Mouse (Mus musculus) erythroblast, embryonic 14.5 days (primary cell): ENCODE results near the gene Ikzf4.

ENCODE experiments used
- GATA1 ChIP-seq: IDR thresholded peaks from 2 replicates; pipeline ENCODE4 v1.6.1; 2012; ENCODE audit warnings: low read length, inconsistent platforms, mixed read lengths
- TAL1 ChIP-seq: IDR thresholded peaks from 3 replicates; pipeline ENCODE4 v1.6.1; 2012; ENCODE audit warnings: low read length, inconsistent platforms, mixed read lengths

GRCm38 (mm10) chr10:128598476-128598875 lies 47.3 kb downstream of the Ikzf4 start:
- TF ChIP-seq TAL1 = no peak
- no peak for TF ChIP-seq GATA1
